Mouse (Mus musculus) CH12F3 (cell line): ENCODE results near the gene Ubap1.

Source experiments
- in situ Hi-C: fragments of 300-500 bp; cut with MboI; formaldehyde crosslinking; loops from 2 replicates; pipeline ENCODE4 v1.14.3; 2020; ENCODE audit warnings: low sequenced_read_pairs

Gene Ubap1

DNA sequence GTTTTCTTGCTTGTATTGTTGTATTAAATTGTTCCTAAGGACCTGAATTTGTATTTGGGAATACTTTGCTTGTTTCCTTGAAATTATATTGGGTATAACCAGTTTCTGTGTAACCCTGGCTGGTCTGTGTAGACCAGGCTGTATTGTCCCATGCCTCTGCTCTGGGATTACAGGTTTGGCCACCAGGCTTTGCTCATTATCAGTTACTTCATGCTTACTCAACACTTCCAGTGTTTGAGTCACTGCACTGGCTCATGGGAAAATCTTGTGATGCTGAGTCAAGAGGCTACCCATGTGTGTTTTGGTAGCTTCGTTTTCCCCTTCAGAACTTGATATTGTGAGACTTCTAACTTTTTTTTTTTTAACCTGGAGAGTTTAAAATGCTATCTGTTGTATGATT lies 4.5 kb downstream of the Ubap1 start:
- in situ Hi-C loops = no loop called here

DNA sequence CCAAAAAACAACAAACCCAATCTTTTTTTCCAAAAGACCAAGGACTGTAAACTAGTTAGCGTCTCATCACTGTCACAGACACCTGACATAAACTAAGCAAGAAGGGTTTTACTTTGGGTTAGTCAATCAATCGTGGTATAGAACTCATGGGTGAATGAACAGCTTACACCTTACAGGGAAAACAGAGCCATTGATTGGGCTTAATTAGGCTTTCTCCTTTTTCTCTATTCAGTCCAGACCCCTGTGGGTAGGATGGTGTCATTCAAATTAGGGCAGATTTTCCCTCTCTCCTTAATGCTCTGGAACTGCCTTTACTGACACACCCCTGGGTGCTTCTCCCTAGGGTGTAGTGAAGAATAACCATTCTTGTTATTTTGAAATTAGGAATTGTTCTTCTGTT lies 8.4 kb downstream of the Ubap1 start:
- in situ Hi-C loops = no loop called here

- in situ Hi-C loops = no loop called here
Observed at GRCm38 (mm10) chr4:41358669-41359068, 9.9 kb downstream of the Ubap1 start.

- in situ Hi-C loops = no loop called here
Observed at GRCm38 (mm10) chr4:41359358-41359757, 10.6 kb downstream of the Ubap1 start.

DNA sequence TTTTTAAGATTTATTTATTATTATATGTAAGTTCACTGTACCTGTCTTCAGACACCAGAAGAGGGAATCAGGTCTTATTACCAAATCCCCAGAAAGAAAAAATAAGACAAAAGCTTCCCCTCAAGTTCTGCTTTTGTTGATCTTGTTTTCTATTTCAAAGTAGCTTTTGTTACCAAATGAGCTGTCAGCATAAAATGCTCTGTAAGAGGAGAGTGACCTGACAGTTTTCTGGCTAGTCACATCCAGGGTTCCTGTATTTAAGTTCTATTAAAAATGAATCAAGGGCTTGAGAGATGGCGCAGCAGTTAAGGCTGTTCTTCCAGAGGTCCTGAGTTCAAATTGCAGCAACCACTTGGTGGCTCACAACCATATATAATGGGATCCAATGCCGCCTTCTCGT lies 12.3 kb downstream of the Ubap1 start:
- in situ Hi-C loops = no loop called here

DNA sequence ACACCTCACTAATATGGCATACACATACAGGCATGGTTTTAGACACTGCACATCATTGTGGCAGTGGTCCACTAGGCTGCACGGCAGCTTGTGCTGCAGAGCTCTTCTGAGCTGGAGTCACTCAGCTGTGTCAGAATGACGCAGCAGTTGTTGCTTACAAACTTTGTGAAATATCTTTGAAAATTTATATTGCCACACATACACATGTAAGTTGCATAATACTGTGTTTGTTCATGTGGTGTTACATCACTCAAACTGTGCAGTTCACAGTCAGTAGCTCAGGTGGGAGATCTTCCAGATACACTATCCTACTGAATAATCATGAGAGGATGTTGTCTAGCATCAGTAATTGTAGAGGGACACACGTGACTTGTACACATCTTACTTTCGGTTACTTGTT lies 19.4 kb downstream of the Ubap1 start:
- in situ Hi-C loops = no loop called here

DNA sequence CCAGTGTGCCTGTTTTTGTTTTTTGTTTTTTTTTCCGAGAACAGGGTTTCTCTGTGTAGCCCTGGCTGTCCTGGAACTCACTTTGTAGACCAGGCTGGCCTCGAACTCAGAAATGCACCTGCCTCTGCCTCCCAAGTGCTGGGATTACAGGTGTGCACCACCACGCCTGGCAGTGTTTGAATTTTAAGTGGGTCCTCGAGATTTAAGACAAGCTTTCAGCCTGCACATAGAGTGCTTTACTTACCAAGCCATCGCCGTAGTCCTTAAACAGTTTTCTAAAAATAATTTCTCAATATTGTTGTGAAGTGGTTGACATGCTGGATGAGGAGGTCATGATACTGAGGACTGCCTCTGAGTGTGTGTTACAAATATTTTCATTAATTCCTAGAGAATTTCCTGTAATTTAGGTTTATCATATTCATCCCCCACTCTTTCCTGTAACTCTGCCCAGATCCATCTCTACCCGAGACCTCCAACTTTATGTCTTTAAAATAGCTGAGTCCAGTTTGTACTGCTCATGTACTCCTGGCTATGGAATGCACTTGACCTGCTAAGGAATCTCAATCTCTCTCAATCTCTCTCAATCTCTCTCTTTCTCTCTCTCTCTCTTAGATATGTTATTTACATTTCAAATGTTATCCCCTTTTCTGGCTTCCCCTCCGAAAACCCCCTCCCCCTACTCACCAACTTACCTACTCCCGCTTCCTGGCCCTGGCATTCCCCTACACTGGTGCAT lies 21.1 kb downstream of the Ubap1 start:
- in situ Hi-C loops = no loop called here

- in situ Hi-C loops = no loop called here
Observed at GRCm38 (mm10) chr4:41377567-41377966, 28.8 kb downstream of the Ubap1 start.

DNA sequence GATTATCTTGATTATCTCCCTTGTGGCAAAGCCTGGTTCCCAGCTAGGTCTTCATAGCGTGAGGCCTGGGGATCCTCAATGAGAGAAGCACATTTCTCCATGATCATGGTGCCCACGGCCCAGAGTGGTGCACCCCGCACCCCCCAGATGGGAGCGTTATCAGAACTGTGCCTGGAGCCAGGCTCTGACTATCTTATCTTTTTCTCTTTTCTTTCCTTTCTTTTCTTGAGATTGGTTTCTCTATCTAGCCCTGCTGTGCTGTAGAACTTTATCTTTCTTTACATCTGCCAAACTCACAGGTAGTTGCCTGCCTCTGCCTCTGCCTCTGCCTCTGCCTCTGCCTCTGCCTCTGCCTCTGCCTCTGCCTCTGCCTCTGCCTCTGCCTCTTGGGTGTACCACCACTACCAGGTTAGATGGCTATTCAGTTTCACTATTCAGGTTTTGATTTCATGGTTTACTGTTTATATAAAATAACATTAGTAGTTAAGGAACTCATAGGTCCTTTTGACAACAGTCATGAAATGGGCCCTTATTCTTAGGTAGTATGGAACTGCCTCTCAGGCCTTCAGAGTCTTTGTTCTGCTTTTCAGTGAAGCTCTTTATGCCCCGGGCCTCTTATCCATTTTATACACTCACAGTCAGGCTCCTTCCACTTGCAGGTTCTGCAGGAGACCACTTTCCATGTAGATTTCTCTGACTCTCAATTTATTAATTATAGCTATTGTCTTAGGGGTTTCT lies 32.6 kb downstream of the Ubap1 start:
- in situ Hi-C loops = no loop called here

DNA sequence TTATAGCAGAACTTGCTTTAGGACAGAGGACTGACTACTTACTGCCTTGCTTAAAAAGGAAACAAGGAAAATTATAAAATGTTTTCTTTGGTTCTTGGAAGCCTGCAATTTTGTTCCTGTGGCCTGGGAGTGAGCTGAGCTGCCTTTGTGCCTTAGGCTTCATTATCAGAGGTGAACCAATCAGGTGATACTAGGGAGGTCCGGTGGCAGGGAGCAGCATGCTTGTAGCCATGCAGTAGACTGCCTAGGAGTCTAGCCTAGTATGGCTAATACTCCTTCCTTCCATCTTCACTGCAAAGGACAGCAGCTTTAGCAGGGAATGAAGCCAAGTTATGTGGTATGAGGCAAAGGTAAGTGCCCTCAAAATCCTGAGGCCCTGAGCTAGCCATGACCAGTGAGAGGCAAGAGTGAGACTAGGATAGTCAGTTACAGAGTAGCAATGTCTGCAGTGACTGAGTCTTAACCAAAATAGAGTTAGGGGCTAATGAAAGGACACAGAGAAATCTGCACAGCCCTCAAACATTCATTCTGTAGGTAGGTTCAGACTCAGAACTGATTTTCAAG lies 37.7 kb downstream of the Ubap1 start:
- in situ Hi-C loops = no loop called here

GRCm38 (mm10) chr4:41387755-41388469 lies 39.1 kb downstream of the Ubap1 start:
- in situ Hi-C loops = no loop called here

DNA sequence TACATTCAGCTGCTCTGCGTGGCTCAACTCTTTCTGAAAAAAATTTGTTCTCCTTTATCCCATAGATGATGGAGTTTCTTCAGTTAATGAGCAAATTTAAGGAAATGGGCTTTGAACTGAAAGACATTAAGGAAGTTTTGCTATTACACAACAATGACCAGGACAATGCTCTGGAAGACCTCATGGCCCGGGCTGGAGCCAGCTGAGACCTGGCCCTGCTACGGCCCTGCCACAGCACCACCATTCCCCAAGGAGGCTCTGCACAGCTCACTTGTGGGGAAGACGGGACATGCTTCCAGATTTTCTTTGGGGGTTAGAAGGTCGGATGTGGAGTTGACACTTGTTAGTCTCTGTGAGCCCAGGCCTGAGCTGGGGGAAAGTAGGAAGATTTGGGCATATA lies 39.8 kb downstream of the Ubap1 start:
- in situ Hi-C loops = no loop called here

DNA sequence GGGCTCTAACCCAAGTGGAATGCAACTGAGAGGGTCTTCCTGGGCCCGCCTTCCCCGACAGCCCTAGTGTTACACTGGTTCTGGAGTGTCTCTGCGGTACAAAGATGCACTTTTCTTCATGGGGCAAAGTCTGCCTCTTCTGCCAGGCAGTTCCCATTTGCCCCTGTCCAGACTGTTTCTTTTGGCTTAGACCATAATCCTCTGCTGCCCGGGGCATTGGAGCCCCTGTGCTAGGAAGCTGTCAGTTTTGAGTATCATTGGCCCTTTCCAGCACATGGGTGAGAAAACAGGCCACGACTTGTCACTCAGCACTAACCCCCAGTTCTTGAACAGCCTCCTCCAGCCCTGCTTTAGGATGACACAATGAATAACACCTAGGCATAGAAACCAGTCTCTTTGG lies 40.4 kb downstream of the Ubap1 start:
- in situ Hi-C loops = no loop called here

DNA sequence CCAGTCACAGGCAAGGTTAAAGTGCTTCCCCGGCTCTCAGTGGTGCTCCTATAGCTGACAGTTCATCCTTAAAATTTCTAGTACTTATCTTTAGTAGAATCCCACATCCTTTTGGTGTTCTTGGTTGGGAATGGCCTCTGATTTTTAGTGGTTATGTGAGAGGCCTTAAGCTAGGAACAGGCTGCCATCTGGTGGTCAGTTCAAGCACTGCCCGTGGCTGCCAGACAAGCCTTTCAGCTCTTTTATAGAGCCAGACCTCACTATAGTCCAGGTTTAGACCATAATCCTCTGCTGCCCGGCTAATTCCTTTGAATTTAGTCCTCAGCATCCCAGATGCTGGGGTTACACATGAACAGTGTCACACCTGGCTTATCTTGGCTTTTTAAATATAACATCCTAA lies 41.3 kb downstream of the Ubap1 start:
- in situ Hi-C loops = no loop called here

DNA sequence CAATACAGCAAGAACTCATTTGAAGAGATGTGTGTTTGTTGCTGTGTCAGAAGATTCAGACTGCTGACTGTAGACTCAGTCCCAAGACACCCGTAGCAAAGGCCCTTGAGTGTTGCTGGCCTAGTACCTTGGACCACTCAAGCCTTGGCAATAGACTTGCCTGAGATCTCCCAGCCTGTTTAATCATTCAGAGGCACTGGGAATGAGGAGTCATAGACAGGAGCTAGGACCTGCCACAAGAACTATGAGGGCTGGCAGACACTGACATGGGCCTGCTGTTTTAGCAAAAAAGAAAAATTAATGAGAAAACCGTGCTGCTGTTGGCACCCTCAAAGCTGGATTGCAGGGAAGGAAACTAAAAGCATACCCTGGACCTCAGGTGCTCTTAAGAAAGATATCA lies 42.2 kb downstream of the Ubap1 start:
- in situ Hi-C loops = no loop called here

DNA sequence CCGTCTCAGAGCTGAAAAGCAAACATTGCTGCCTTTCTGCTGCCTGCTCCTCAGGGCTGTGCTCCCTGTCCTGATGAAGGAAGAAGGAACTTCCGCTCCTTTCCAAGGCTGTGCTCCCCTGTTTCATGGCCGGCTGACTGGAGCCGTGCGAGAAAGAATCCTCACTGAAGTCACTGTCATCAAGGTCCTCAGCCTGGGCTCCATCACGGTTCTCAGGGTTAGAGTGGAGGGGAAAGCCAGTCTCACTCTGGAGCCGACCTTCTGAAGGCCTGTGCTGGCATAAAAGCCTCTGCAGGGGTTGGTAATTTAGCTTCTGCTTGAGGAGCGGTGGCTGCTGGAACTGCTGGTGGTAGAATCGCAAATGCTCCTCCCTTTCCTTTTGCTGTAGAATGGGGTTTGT lies 45.9 kb downstream of the Ubap1 start:
- in situ Hi-C loops = no loop called here

GRCm38 (mm10) chr4:41398353-41398752 lies 49.6 kb downstream of the Ubap1 start:
- in situ Hi-C loops = no loop called here

DNA sequence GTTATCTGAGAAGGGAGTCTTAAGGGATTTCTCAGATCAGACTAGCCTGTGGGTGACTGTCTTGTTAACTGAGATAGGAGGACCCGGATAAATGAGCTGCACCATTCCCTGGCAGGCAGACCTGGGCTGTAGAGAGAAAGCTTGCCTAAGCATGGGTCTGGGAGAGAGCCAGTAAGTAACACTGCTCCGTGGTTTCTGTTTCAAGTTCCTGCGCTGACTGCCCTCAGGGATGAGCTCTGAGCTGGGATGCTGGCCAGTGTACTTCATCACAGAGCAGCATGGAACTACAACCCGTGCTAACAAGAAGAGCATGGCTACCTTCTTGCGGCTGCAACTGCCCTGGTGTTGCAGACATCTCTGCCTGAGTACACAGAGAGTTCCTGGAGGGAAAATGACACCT lies 51.1 kb downstream of the Ubap1 start:
- in situ Hi-C loops = no loop called here

DNA sequence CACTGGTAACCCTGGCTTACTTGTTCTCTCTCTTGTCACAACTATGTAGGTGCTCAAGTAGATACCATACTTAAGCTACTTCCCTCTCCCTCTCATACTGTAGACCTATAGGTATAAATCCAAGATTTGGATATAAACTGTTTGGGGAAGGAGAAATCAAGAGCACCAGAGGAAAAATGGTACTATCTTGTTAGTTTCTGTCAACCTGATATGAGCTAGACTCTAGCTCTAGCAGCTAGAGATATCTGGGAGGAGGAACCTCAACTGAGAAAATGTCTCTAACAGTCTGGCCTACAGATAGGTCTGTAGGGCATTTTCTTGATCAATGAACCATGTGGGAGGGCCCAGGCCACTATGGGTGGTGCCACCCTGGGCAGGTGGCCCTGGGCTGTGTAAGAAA lies 52.4 kb downstream of the Ubap1 start:
- in situ Hi-C loops = no loop called here

DNA sequence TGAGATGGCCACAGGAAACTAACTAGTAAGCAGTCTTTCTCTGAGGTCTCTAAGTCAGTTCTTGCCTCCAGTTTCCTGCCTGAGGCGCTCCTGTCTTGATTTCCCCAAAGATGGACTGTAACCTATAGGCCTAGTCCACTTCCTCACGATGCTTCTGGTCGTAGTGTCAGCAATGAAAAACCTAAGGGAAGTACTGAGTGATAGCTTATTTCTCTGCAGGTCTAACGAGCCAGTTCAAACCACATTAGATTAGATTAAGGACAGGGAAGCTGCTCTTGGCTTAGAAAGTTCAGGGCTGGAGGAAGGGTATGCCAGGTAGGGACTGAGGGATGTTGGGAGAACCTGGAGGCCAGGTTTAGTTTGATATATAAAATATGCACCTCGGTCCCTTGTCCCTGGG lies 52.8 kb downstream of the Ubap1 start:
- in situ Hi-C loops = no loop called here

DNA sequence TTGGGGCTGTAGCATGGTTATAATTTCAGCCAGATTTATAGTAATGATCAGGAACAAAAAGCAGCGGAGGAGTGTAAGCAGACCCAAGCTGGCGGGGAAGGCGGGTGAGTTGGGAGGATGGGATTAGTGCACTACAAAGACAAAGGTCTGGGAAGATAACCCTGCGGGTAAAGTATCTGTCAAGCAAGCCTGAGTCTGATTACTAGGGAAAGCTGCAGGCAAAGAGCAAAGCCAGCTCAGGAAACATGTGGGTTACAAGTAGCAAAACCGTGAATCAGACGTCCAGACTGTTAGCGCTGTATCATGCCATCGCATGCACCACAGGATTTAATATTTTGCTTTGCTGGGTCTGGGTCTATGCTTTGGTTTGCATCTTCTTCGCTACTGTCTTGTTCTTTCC lies 57.8 kb downstream of the Ubap1 start:
- in situ Hi-C loops = no loop called here

- in situ Hi-C loops = no loop called here
Observed at GRCm38 (mm10) chr4:41407353-41407752, 58.6 kb downstream of the Ubap1 start.
